Mouse (Mus musculus) left cerebral cortex, adult 8-10 months (tissue): ENCODE data around the gene Olfr1458. TPM values are rescaled to one million over a fixed set of nuclear protein-coding genes. Genes with fewer than 3 reads are reported as not detected.

Experiments
- DNase-seq, 2 experiments: peaks; one replicate each; pipeline ENCODE4 v3.0.0; 2022; ENCODE audit warnings: low spot score in 2 of 2
- total RNA-seq, 4 experiments: library from RNA; stranded (reverse); gene quantifications; 2 replicates each; pipeline ENCODE4 v1.2.4; 2022

Olfr1458 gene
- total RNA-seq = not detected

DNA sequence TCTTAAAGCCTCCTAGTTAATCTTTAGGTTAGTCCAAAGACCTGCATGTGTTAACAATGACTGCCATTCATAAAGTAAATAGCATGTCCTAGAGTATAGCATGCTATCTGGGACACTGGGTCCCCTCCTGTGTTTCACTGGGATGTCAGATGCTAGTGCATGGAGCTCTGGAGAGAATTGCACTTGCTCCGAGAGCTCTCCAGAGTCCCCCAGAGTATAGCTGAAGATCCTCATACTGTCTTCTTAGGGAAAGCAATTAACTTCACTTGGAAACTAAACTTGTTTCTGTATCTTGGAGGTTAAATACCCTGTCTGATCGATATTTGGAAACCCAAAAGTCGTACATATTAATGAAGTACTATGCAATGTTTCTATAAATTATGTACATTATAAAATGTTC is at the start of gene Olfr1458:
TSS of gene Olfr1458 (minus strand) at position 101 of the 400 bp plus-strand sequence.
- DNase-seq = no peak

GRCm38 (mm10) chr19:13149449-13149848 is 42.9 kb upstream of the Olfr1458 start, which contains the start of gene Olfr1459:
TSS of gene Olfr1459 (minus strand) at chr19:13149549.
- DNase-seq = no peak

- DNase-seq = no peak
Measured at GRCm38 (mm10) chr19:13097791-13098190, 8.8 kb downstream of the Olfr1458 start, which contains the start of gene Olfr1457. TSS of gene Olfr1457 (minus strand) at chr19:13097891.

GRCm38 (mm10) chr19:13093908-13094307 is 12.7 kb downstream of the Olfr1458 start:
- DNase-seq = no peak

DNA sequence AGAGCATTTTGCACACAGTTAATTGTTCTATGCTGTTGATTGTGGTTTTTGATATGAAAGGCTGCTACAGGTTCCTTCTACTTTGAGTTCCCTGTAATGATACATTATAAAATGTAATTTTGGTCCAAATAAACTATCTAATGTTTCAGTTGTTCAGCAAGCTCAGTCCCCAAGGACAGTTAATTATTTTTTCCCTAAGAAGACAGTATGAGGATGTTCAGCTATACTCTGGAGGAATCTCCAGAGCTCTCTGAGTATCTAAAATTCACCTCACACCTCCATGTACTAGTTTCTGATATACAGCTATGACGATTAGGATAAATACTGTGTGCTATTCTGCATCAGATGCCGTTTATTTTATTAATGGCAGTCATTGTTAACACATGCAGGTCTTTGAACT is 46.3 kb downstream of the Olfr1458 start, which contains the start of gene Olfr1454:
TSS of gene Olfr1454 (plus strand) at position 301 of the 400 bp plus-strand sequence.
- DNase-seq = no peak

Other genes with a start within 250 kb of the Olfr1458 start
- gene Olfr1444, start 249.5 kb downstream of the Olfr1458 start, total RNA-seq = not detected
- not detected for gene Olfr1445, start 222.9 kb downstream of the Olfr1458 start, total RNA-seq
- gene Olfr1446, start 213.3 kb downstream of the Olfr1458 start, total RNA-seq = not detected
- not detected for gene Olfr1447, start 203.0 kb downstream of the Olfr1458 start, total RNA-seq
- gene Olfr1448, start 182.4 kb downstream of the Olfr1458 start, total RNA-seq = not detected
- not detected for gene Olfr1449, start 175.9 kb downstream of the Olfr1458 start, total RNA-seq
- gene Olfr1450, start 156.5 kb downstream of the Olfr1458 start, total RNA-seq = not detected
- gene Olfr1451, start 111.8 kb downstream of the Olfr1458 start, total RNA-seq = not detected
- not detected for gene Olfr1453, start 78.4 kb downstream of the Olfr1458 start, total RNA-seq
- gene Olfr1454, start 46.2 kb downstream of the Olfr1458 start, total RNA-seq = not detected
- not detected for gene Olfr1457, start 8.9 kb downstream of the Olfr1458 start, total RNA-seq
- gene Olfr1459, start 42.8 kb upstream of the Olfr1458 start, total RNA-seq = under 1 TPM; 0.11 to 0.37 (median 0.17) TPM
- gene Olfr1461, start 56.2 kb upstream of the Olfr1458 start, total RNA-seq = not detected
- gene Olfr1462, start 79.0 kb upstream of the Olfr1458 start, total RNA-seq = not detected
- not detected for gene Olfr1463, start 124.6 kb upstream of the Olfr1458 start, total RNA-seq
- gene Olfr1465, start 208.8 kb upstream of the Olfr1458 start, total RNA-seq = not detected
- gene Olfr1466, start 232.1 kb upstream of the Olfr1458 start, total RNA-seq = not detected